Mouse (Mus musculus): Measurements from ENCODE around the gene Rora.

DNA sequence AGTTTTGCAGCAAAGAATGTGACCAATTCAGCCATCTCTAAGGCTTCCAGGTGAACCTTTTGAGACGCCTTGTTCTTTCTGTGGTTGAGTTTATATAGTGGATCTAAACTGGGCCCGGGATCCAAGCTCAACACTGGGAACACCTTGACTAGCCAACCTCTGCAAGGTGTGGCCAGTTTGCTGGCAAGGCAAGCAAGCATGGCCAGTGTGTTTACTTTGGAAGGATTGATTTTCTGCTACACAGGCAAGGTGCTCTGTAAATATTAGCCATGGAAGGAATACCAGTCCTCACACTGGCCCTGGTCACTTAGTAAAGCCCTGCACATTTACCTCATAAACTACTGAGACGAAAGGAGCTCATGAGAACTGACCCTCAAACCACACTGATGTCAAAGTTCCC is 172.3 kb downstream of the Rora start:
- TF ChIP-seq CTCF (IDR thresholded peaks at IDR 0.05; ENCODE audit: borderline replicate concordance, extremely low read depth, insufficient read depth, insufficient read length): no peak
- no peak for TF ChIP-seq POLR2A (IDR thresholded peaks at IDR 0.05; ENCODE audit: borderline replicate concordance, extremely low read depth, insufficient read depth, insufficient read length, poor library complexity, severe bottlenecking)

Data from brain, embryonic 14.5 days (tissue).